Mouse (Mus musculus): ENCODE data around the gene Nubp1. TPM values are rescaled to one million over a fixed set of nuclear protein-coding genes. Genes with fewer than 3 reads are reported as not detected.

Gene Nubp1
- 37.3 TPM for polyA plus RNA-seq (2015; fragmentation: Illumina TruSeq; extraction: RNeasy Lipid Tissue Mini Kit (QIAGEN cat#74804); ENCODE audit: insufficient read depth, low replicate concordance)

GRCm38 (mm10) chr16:10411764-10412746 is at the start of gene Nubp1:
TSS of gene Nubp1 (plus strand) at chr16:10411948.

GRCm38 (mm10) chr16:10394699-10395540 is 16.8 kb upstream of the Nubp1 start, which contains the start of gene Tekt5:
TSS of gene Tekt5 (minus strand) at chr16:10395490.

GRCm38 (mm10) chr16:10447264-10447594 is 35.5 kb downstream of the Nubp1 start, which contains the start of gene Tvp23a:
TSS of gene Tvp23a (minus strand) at chr16:10447362.

Other genes starting within 250 kb of the Nubp1 start
- gene Rpl39l, start 241.7 kb upstream of the Nubp1 start, polyA plus RNA-seq (2015; fragmentation: Illumina TruSeq; extraction: RNeasy Lipid Tissue Mini Kit (QIAGEN cat#74804); ENCODE audit: insufficient read depth, low replicate concordance) = 0.66 TPM
- 0.46 TPM for gene Atf7ip2, start 219.2 kb upstream of the Nubp1 start, polyA plus RNA-seq (2015; fragmentation: Illumina TruSeq; extraction: RNeasy Lipid Tissue Mini Kit (QIAGEN cat#74804); ENCODE audit: insufficient read depth, low replicate concordance)
- 17.8 TPM for gene Emp2, start 98.0 kb upstream of the Nubp1 start, polyA plus RNA-seq (2015; fragmentation: Illumina TruSeq; extraction: RNeasy Lipid Tissue Mini Kit (QIAGEN cat#74804); ENCODE audit: insufficient read depth, low replicate concordance)
- gene Tekt5, start 16.5 kb upstream of the Nubp1 start, polyA plus RNA-seq (2015; fragmentation: Illumina TruSeq; extraction: RNeasy Lipid Tissue Mini Kit (QIAGEN cat#74804); ENCODE audit: insufficient read depth, low replicate concordance) = not detected
- gene Tvp23a, start 35.4 kb downstream of the Nubp1 start, polyA plus RNA-seq (2015; fragmentation: Illumina TruSeq; extraction: RNeasy Lipid Tissue Mini Kit (QIAGEN cat#74804); ENCODE audit: insufficient read depth, low replicate concordance) = 0.52 TPM
- gene Ciita, start 68.1 kb downstream of the Nubp1 start, polyA plus RNA-seq (2015; fragmentation: Illumina TruSeq; extraction: RNeasy Lipid Tissue Mini Kit (QIAGEN cat#74804); ENCODE audit: insufficient read depth, low replicate concordance) = 81.6 TPM
- 16.5 TPM for gene Dexi, start 131.1 kb downstream of the Nubp1 start, polyA plus RNA-seq (2015; fragmentation: Illumina TruSeq; extraction: RNeasy Lipid Tissue Mini Kit (QIAGEN cat#74804); ENCODE audit: insufficient read depth, low replicate concordance)
- gene Clec16a, start 133.4 kb downstream of the Nubp1 start, polyA plus RNA-seq (2015; fragmentation: Illumina TruSeq; extraction: RNeasy Lipid Tissue Mini Kit (QIAGEN cat#74804); ENCODE audit: insufficient read depth, low replicate concordance) = 12.4 TPM